Mouse (Mus musculus) liver, embryonic 15.5 days (tissue): Measurements from ENCODE around the gene Uba1y. TPM values are rescaled to one million over a fixed set of nuclear protein-coding genes. Genes with fewer than 3 reads are reported as not detected.
"Not testable (repeated sequence)": the region's sequence is repeated elsewhere in the genome, so short reads cannot be mapped to it uniquely, and the experiment has no call there.

Source experiments
- ATAC-seq: fragments of 200-750 bp; cut with Nextera tagmentation; 2 replicates; pipeline ENCODE4 v1.8.0; 2017; ENCODE audit warnings: moderate number of reproducible peaks, mild to moderate bottlenecking, moderate library complexity; ENCODE audit not compliant: insufficient read depth
- H3K27ac ChIP-seq: fragments of 300-500 bp; sonication (generic); replicated peaks from 2 replicates; pipeline ENCODE4 v1.5.1; 2015; ENCODE audit warnings: mild to moderate bottlenecking, inconsistent platforms
- H3K27me3 ChIP-seq: fragments of 300-500 bp; sonication (generic); 2 replicates; pipeline ENCODE4 v1.6.1; 2015; ENCODE audit warnings: mild to moderate bottlenecking, inconsistent platforms
- H3K36me3 ChIP-seq: fragments of 300-500 bp; sonication (generic); replicated peaks from 2 replicates; pipeline ENCODE4 v1.6.1; 2015; ENCODE audit warnings: moderate library complexity, mild to moderate bottlenecking, inconsistent platforms
- H3K4me1 ChIP-seq: fragments of 300-500 bp; sonication (generic); replicated peaks from 2 replicates; pipeline ENCODE4 v1.6.1; 2015; ENCODE audit warnings: inconsistent platforms
- H3K4me2 ChIP-seq: fragments of 300-500 bp; sonication (generic); 2 replicates; pipeline ENCODE4 v1.6.1; 2015; ENCODE audit warnings: moderate library complexity, mild to moderate bottlenecking, inconsistent platforms
- H3K4me3 ChIP-seq: fragments of 300-500 bp; sonication (generic); replicated peaks from 2 replicates; pipeline ENCODE4 v1.5.1; 2015; ENCODE audit warnings: mild to moderate bottlenecking, inconsistent platforms
- H3K9ac ChIP-seq: fragments of 300-500 bp; sonication (generic); 2 replicates; pipeline ENCODE4 v1.6.1; 2015; ENCODE audit warnings: moderate library complexity, mild to moderate bottlenecking, inconsistent platforms
- H3K9me3 ChIP-seq: fragments of 300-500 bp; sonication (generic); replicated peaks from 2 replicates; pipeline ENCODE4 v1.6.1; 2016; ENCODE audit warnings: inconsistent platforms
- WGBS: fragments of 180-500 bp; shearing (Covaris S2); methylation state at CpG from one replicate; pipeline ENCODE4 v1.1.7; 2015; ENCODE audit warnings: mixed read lengths; ENCODE audit not compliant: insufficient replicate concordance; 5-methylcytosine and 5-hydroxymethylcytosine counted together
- polyA plus RNA-seq: library from polyadenylated mRNA; unstranded; fragments of >200 nt; fragmentation: Nextera tagmentation; extraction: Ambion mirVana; gene quantifications from 2 replicates; pipeline ENCODE4 v1.2.1, GENCODE M21; 2015

The Uba1y gene
- 0.03 TPM in 1 of 2 replicates, not detected in the other for polyA plus RNA-seq

- Histone ChIP-seq H3K9me3 (no peaks in the 10 kb centered on the region), H3K27me3 (no peaks in the 10 kb centered on the region), H3K9ac (no peak within 1 kb of the TSS), H3K27ac (no peak within 1 kb of the TSS), H3K4me2 (no peak within 1 kb of the TSS), H3K4me3 (no peak within 1 kb of the TSS), H3K36me3 (no peaks in the 10 kb centered on the region), H3K4me1 (no peaks in the 10 kb centered on the region)
- WGBS, result 74% methylated on average over 13 of the region's 15 CpGs
- no peak for ATAC-seq
Observed at GRCm38 (mm10) chrY:818396-818795, at the start of gene Uba1y. Gene Uba1y, plus strand, starts transcription at chrY:818649.

DNA sequence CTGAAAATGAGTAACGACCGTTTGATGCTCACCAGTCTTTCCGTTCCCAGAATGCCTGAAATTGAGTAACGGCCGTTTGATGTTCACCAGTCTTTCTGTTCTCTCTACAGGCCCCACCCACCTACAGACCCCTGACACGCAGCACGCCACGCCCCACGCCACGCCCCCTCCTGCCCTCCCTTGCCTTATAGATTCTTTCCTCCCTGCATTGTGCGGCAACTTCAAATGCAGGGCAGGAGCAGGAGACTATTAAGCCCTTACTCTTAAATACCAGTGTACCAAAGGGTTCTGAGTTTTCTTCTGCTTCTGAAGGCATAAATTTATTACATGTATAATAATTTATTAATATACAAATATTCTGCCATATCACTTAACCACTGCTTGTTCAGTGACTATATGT, 21.1 kb upstream of the Uba1y start, which contains the start of gene Zfy1:
Zfy1 (minus strand) TSS at position 101 of the 400 bp plus-strand sequence.
- not testable (repeated sequence) for ATAC-seq, H3K27ac ChIP-seq, H3K9me3 ChIP-seq, H3K9ac ChIP-seq, H3K4me3 ChIP-seq, H3K27me3 ChIP-seq, H3K4me2 ChIP-seq, H3K36me3 ChIP-seq, H3K4me1 ChIP-seq
- 79% methylated on average over 5 of the region's 11 CpGs for whole genome bisulfite sequencing

DNA sequence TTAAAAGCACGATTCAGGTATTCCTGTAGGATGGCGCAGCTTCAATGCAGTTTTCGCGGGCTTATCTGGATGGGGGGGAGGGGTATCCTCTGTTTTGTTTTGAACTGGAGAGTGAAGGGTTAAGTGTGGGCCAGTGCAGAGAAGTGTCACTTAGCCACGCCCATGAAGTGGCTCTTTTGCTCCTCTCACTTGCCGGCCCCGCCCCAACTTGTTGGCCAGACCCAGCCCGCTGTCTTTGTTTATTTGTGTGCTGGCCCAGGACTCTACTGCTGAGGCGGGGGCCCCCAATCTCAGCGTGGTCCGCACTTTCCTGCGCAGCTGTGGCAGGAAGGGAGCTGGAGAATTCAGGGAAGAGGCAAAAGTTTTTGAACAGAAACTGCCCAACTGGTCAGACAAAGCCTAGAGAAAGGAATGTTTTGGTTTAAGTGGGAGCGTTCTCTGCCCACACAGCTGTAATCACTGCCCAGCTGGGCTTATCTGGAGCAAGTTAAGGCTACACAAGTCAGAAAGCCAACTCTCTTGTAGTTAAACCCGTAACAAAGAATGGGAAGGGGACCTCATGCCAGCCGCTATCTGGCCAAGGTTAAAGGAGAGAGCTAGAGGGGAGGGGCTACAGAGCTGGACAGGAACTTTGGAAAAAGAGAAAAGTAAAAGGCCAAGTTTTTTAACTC, 9.3 kb upstream of the Uba1y start:
- Histone ChIP-seq H3K4me2 (no peak overlapping the region), H3K27me3 (no peaks in the 10 kb centered on the region), H3K9me3 (no peaks in the 10 kb centered on the region), H3K27ac (no peak overlapping the region), H3K4me1 (no peaks in the 10 kb centered on the region), H3K9ac (no peak overlapping the region), H3K4me3 (no peak overlapping the region), H3K36me3 (no peaks in the 10 kb centered on the region)
- 0% methylated on average over 15 of the region's 15 CpGs for WGBS
- ATAC-seq, result no peak

DNA sequence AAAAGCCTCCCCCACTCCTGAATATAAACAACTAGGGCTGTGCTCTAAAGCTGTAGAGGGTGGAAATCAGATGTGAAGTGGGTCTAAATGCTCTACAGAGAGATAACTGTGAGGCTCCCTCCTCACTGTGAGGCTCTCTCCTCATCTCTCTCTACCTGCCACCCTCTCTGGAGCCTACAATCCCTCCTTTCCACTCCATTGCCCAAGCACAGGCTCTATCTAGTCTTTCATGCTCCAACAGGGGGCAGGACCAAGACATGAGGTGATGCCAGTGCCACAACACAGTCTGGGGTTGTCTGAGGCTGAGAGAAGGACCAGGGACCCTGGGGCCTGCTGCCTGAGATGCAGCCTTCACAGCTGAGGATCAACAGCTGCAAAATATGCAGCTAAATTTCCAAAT, 54.0 kb downstream of the Uba1y start:
- Histone ChIP-seq H3K4me1 (no peaks in the 10 kb centered on the region), H3K27me3 (no peaks in the 10 kb centered on the region), H3K4me2 (no peak overlapping the region), H3K9me3 (no peaks in the 10 kb centered on the region), H3K36me3 (no peaks in the 10 kb centered on the region), H3K4me3 (no peak overlapping the region), H3K9ac (no peak overlapping the region), H3K27ac (no peak overlapping the region)
- ATAC-seq, result no peak

- WGBS, result 32% methylated on average over 15 of the region's 18 CpGs
Observed at GRCm38 (mm10) chrY:872855-873549, 54.6 kb downstream of the Uba1y start.

More at GRCm38 (mm10) chrY:872855-873549, 54.6 kb downstream of the Uba1y start:
- no peak for ATAC-seq
- Histone ChIP-seq H3K36me3 (no peaks in the 10 kb centered on the region), H3K9me3 (no peaks in the 10 kb centered on the region), H3K27ac (no peak overlapping the region), H3K9ac (no peak overlapping the region), H3K27me3 (no peaks in the 10 kb centered on the region), H3K4me3 (no peak overlapping the region), H3K4me1 (no peaks in the 10 kb centered on the region), H3K4me2 (no peak overlapping the region)

Other genes starting within 250 kb of the Uba1y start
- gene Zfy1, start 21.2 kb upstream of the Uba1y start, polyA plus RNA-seq, result not detected in 2 replicates
- gene Kdm5d, start 79.1 kb downstream of the Uba1y start, polyA plus RNA-seq, result 1.7 TPM in 2 replicates
- 16.6 TPM in 2 replicates for gene Eif2s3y, start 191.9 kb downstream of the Uba1y start, polyA plus RNA-seq